Mouse (Mus musculus) intestine, embryonic 16.5 days (tissue): ENCODE results near the gene Dpm1. TPM values are rescaled to one million over a fixed set of nuclear protein-coding genes. Genes with fewer than 3 reads are reported as not detected.

Source experiments
- ATAC-seq: fragments of 200-750 bp; cut with Nextera tagmentation; 2 replicates; pipeline ENCODE4 v1.8.0; 2017; ENCODE audit warnings: moderate TSS enrichment, moderate library complexity
- H3K27ac ChIP-seq: fragments of 300-500 bp; sonication (generic); 2 replicates; pipeline ENCODE4 v1.5.1; 2014; ENCODE audit warnings: mild to moderate bottlenecking, low read length
- H3K27me3 ChIP-seq: fragments of 300-500 bp; sonication (generic); replicated peaks from 2 replicates; pipeline ENCODE4 v1.6.1; 2014; ENCODE audit warnings: low read length, control low read depth, mixed read lengths; ENCODE audit not compliant: control insufficient read depth, insufficient read depth
- H3K36me3 ChIP-seq: fragments of 300-500 bp; sonication (generic); 2 replicates; pipeline ENCODE4 v1.6.1; 2014; ENCODE audit warnings: low read length, control low read depth; ENCODE audit not compliant: control insufficient read depth, insufficient read depth
- H3K4me1 ChIP-seq: fragments of 300-500 bp; sonication (generic); 2 replicates; pipeline ENCODE4 v1.6.1; 2014; ENCODE audit warnings: low read length, control low read depth, mixed read lengths; ENCODE audit not compliant: control insufficient read depth, insufficient read depth
- H3K4me2 ChIP-seq: fragments of 300-500 bp; sonication (generic); 2 replicates; pipeline ENCODE4 v1.6.1; 2014; ENCODE audit warnings: low read depth, low read length, control low read depth
- H3K4me3 ChIP-seq: fragments of 300-500 bp; sonication (generic); 2 replicates; pipeline ENCODE4 v1.5.1; 2014; ENCODE audit warnings: mild to moderate bottlenecking, low read length
- H3K9ac ChIP-seq: fragments of 300-500 bp; sonication (generic); 2 replicates; pipeline ENCODE4 v1.6.1; 2014; ENCODE audit warnings: low read depth, low read length
- H3K9me3 ChIP-seq: fragments of 300-500 bp; sonication (generic); 2 replicates; pipeline ENCODE4 v1.6.1; 2016; ENCODE audit warnings: low read length, control low read depth; ENCODE audit not compliant: control insufficient read depth
- WGBS: fragments of 180-500 bp; shearing (Covaris S2); extraction: QIAGEN DNeasy Blood & Tissue Kit; methylation state at CpG from one replicate; pipeline ENCODE4 v1.1.7; 2014; 5-methylcytosine and 5-hydroxymethylcytosine counted together
- polyA plus RNA-seq: library from polyadenylated mRNA; unstranded; fragments of >200 nt; fragmentation: Nextera tagmentation; extraction: Ambion mirVana; gene quantifications from 2 replicates; pipeline ENCODE4 v1.2.1, GENCODE M21; 2015

Gene Dpm1
- polyA plus RNA-seq, 1 experiment from 2014 or later: 99.3 TPM

GRCm38 (mm10) chr2:168170167-168170685, 60.2 kb downstream of the Dpm1 start:
- Histone ChIP-seq H3K36me3 (peaks cover 3% of the 10 kb centered on the region; the same call in 1 of the 2 replicates), H3K9me3 (no peaks in the 10 kb centered on the region), H3K27ac (no peak overlapping the region; the same call in 1 of the 2 replicates), H3K27me3 (no peaks in the 10 kb centered on the region), H3K4me3 (peak overlapping the region; percentile 28), H3K9ac (peak overlapping the region; percentile 45), H3K4me1 (peaks cover 31% of the 10 kb centered on the region), H3K4me2 (peak overlapping the region; percentile 42)
- ATAC-seq: peak; percentile 94
- 14% methylated on average over 13 of the region's 13 CpGs for WGBS

GRCm38 (mm10) chr2:168169800-168170113, 60.6 kb downstream of the Dpm1 start:
- peaks cover 31% of the 10 kb centered on the region for H3K4me1 ChIP-seq
- no peak overlapping the region; the same call in 1 of the 2 replicates for H3K27ac ChIP-seq
- H3K27me3 ChIP-seq: no peaks in the 10 kb centered on the region
- peak overlapping the region; percentile 42 for H3K4me2 ChIP-seq
- H3K9ac ChIP-seq: peak overlapping the region; percentile 45
- H3K9me3 ChIP-seq: no peaks in the 10 kb centered on the region
- peak overlapping the region; percentile 28 for H3K4me3 ChIP-seq
- peak; percentile 42 for ATAC-seq
- no peaks in the 10 kb centered on the region for H3K36me3 ChIP-seq
- 8% methylated on average over 9 of the region's 9 CpGs for WGBS

- Histone ChIP-seq H3K9ac (peak overlapping the region; percentile 24; the same call in 1 of the 2 replicates), H3K4me1 (peaks cover 31% of the 10 kb centered on the region), H3K4me2 (0 out of 2 replicates have a peak overlapping the region, but pooled peaks have one; percentile 42), H3K4me3 (no peak overlapping the region), H3K27ac (peak overlapping the region; percentile 52), H3K36me3 (no peaks in the 10 kb centered on the region), H3K27me3 (no peaks in the 10 kb centered on the region), H3K9me3 (no peaks in the 10 kb centered on the region)
- WGBS: 39% methylated on average over 9 of the region's 9 CpGs
- peak; percentile 2; the same call in 1 of the 2 replicates for ATAC-seq
Measured at GRCm38 (mm10) chr2:168168892-168169799, 61.2 kb downstream of the Dpm1 start.

- no peak overlapping the region for H3K4me2 ChIP-seq
- H3K36me3 ChIP-seq: no peaks in the 10 kb centered on the region
- no peaks in the 10 kb centered on the region for H3K27me3 ChIP-seq
- no peak overlapping the region for H3K27ac ChIP-seq
- 56% methylated on average over 3 of the region's 3 CpGs for WGBS
- H3K9ac ChIP-seq: no peak overlapping the region
- H3K9me3 ChIP-seq: no peaks in the 10 kb centered on the region
- no peak overlapping the region for H3K4me3 ChIP-seq
- H3K4me1 ChIP-seq: peaks cover 31% of the 10 kb centered on the region
- no peak for ATAC-seq
Measured at GRCm38 (mm10) chr2:168167781-168168180, 62.6 kb downstream of the Dpm1 start.

- no peak overlapping the region for H3K4me2 ChIP-seq
- 35% methylated on average over 21 of the region's 21 CpGs for WGBS
- H3K9me3 ChIP-seq: no peaks in the 10 kb centered on the region
- peaks cover 37% of the 10 kb centered on the region for H3K4me1 ChIP-seq
- H3K27me3 ChIP-seq: no peaks in the 10 kb centered on the region
- no peak overlapping the region for H3K27ac ChIP-seq
- H3K9ac ChIP-seq: peak overlapping the region; percentile 16; the same call in 1 of the 2 replicates
- no peaks in the 10 kb centered on the region for H3K36me3 ChIP-seq
- ATAC-seq: no peak
- no peak overlapping the region for H3K4me3 ChIP-seq
Measured at GRCm38 (mm10) chr2:168166750-168167460, 63.5 kb downstream of the Dpm1 start.

- Histone ChIP-seq H3K36me3 (no peaks in the 10 kb centered on the region), H3K9ac (peak overlapping the region; percentile 60), H3K9me3 (no peaks in the 10 kb centered on the region), H3K4me2 (peak overlapping the region; percentile 67), H3K27ac (no peak overlapping the region), H3K27me3 (no peaks in the 10 kb centered on the region), H3K4me1 (peaks cover 30% of the 10 kb centered on the region), H3K4me3 (peak overlapping the region; percentile 34)
- 6% methylated on average over 14 of the region's 14 CpGs for WGBS
- ATAC-seq: 0 out of 2 replicates have a peak, but pooled peaks have one; percentile 13
Measured at GRCm38 (mm10) chr2:168161978-168162377, 68.4 kb downstream of the Dpm1 start.

- H3K4me2 ChIP-seq: peak overlapping the region; percentile 67
- peak overlapping the region; percentile 34 for H3K4me3 ChIP-seq
- peak overlapping the region; percentile 60 for H3K9ac ChIP-seq
- H3K9me3 ChIP-seq: no peaks in the 10 kb centered on the region
- WGBS: 7% methylated on average over 11 of the region's 11 CpGs
- 0 out of 2 replicates have a peak, but pooled peaks have one; percentile 24 for ATAC-seq
- peaks cover 29% of the 10 kb centered on the region for H3K4me1 ChIP-seq
- H3K36me3 ChIP-seq: no peaks in the 10 kb centered on the region
- H3K27me3 ChIP-seq: no peaks in the 10 kb centered on the region
- no peak overlapping the region for H3K27ac ChIP-seq
Measured at GRCm38 (mm10) chr2:168161514-168161971, 68.8 kb downstream of the Dpm1 start.

GRCm38 (mm10) chr2:168160370-168160930, 69.9 kb downstream of the Dpm1 start:
- no peak overlapping the region for H3K27ac ChIP-seq
- ATAC-seq: no peak
- 74% methylated on average over 9 of the region's 9 CpGs for WGBS

More at GRCm38 (mm10) chr2:168160370-168160930, 69.9 kb downstream of the Dpm1 start:
- Histone ChIP-seq H3K4me3 (no peak overlapping the region), H3K27me3 (no peaks in the 10 kb centered on the region), H3K4me1 (peaks cover 29% of the 10 kb centered on the region), H3K36me3 (no peaks in the 10 kb centered on the region), H3K9ac (no peak overlapping the region), H3K9me3 (no peaks in the 10 kb centered on the region), H3K4me2 (no peak overlapping the region)
